Mouse (Mus musculus) cerebellum, postnatal 4 days (tissue): ENCODE results near the gene Spc24.
"Not testable (repeated sequence)": the region's sequence is repeated elsewhere in the genome, so short reads cannot be mapped to it uniquely, and the experiment has no call there.

Experiments
- DNase-seq, 2 experiments: peaks; one replicate each; pipeline ENCODE4 v3.0.0; 2022; ENCODE audit warnings: low spot score in 2 of 2, mixed read lengths in 1 of 2

The Spc24 gene

DNA sequence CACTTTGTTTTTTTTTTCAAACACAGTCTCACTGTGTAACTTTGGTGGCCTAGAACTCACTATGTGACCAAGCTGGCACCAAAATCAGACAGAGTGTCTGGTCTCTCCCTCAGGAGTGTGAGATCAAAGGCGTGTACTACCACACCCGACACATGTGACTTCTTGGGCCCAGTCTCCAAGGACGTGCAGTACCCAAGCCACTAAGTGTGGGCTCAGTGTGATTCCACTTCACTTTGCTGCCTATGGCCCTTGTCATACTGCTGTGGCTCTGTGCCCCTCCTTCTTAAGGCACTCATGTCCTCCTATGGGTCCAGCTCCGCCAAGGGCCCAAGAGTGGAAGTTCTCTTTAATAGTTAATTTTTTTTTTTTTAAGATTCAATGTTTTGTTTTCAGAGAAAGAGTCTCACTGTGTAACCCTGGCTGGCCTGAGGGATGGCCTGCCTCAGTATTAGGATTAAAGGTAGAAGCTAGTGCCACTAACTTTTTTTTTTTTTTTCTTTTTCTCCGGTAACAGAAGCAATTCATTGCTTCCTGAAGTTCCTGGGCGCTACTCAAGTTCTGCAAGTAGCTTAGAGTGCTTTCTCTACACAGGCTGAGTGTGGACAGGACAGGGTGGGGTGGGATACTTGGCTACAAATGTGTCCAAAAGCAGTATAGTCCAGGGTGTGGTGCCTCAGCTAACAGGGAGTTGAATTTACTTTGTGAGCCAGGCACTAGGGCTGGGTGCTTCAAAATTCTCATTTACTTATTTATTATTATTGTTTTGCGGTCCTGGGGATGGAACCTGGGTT is 24.6 kb upstream of the Spc24 start:
- DNase-seq, result no peak

- DNase-seq, result no peak
These were observed 21.8 kb upstream of the Spc24 start for GRCm38 (mm10) chr9:21781657-21782468.

DNA sequence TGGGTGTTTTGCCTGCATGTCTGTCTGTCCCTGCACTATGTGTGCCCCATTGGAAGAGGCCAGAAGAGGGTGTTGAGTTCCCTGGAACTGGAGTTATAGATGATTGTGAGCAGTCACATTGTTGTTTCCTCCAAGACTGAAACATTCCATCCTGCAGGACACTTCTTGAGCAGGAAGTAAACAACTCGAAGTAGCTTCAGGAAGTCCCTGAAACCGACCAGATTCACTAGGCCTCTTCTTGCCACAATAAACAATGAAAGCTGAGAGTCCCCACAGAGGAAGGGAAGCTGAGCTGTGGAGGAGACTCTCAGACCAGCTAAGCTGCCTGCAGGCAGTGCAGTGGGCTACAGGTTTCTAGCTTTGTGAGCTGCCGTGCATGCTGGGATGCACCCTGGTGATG is 17.6 kb upstream of the Spc24 start:
- DNase-seq, result no peak

DNA sequence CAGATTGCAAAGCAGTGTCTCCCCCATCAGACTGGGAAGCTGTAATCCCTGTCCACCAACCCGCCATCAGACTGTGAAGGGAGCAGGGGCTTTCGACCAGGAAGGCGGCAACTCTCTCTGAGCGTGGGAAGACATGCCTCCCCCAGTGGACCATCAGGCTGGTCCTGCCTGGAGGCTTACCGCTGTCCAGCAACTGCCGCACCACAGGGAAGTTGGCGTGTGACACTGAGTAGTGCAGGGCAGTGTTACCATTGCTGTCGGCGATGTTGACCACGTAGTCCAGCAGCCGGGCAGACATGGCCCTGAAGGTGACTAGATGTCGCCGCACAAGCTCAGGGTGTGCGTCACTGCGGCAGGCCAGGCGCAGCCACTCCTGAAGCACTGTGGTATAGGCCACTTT is 14.2 kb upstream of the Spc24 start:
- no peak for DNase-seq

DNA sequence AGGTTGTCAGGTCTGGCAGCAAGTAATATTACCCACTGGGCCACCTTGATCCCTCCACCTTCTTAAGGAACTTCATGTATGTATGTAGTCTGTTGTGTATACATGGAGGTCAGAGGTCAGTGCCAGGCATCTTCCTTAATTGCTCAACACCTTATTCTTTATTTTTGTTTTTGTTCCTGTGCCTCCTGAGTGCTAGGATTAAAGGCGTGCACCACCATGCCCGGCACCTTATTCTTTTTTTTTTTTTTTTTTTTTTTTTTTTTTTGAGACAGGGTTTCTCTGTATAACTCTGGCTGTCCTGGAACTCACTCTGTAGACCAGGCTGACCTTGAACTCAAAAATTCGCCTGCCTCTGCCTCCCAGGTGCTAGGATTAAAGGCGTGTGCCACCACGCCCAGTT is 13.3 kb upstream of the Spc24 start:
- not testable (repeated sequence) for DNase-seq

DNA sequence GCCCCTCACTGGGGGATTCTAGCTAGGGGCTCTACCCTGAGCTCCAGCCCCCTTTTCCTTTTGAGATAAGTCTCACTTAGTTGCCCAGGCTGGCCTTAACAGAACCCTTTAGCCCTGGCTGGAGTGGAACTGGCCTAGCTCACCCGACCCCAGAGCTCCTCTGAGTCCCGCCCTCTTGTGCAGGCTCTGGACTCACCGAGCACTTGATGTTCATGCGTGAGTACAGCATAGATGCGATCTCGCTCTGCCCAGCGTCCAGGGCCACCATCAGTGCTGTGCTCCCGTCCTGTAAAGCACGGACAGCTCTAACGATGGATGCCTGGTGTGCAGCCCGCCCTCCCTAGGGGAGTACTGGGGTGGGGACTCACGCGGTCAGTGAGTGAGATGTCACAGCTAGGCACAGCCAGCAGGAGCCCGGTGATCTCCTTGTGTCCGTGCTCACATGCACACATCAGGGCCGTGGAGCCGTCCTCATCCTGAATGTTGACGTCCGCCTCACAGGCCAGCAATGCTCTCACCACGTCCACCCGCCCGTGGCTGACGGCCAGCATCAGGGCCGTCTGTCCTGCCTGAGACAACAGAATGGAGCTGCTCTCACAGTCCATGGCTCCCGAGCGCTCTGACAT is 9.6 kb upstream of the Spc24 start:
- no peak for DNase-seq

- DNase-seq, result no peak
These were observed 8.7 kb upstream of the Spc24 start for GRCm38 (mm10) chr9:21768511-21769411.

GRCm38 (mm10) chr9:21767896-21768295 is 7.8 kb upstream of the Spc24 start:
- DNase-seq, result no peak

- DNase-seq, result no peak
These were observed 4.2 kb upstream of the Spc24 start for GRCm38 (mm10) chr9:21764084-21764999.

DNA sequence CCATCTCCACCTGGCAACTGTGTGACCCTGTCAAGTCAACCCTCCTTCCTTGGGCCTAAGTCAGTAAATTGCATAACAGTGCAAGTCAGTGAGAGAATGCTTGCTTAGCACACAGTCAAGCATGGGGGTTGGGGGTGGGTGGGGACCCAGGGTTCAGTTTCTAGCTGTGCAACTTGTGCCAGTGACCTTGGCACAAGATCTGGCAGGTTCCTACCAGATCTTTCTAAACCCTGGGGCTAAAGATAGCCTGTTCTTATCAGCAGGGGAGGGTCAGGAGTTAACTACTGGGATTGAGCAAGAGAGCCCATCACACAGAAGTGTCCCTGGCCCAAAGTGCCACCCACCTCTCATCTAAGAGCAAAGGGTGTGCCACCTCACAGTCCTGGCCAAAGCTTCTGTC is 2.0 kb upstream of the Spc24 start:
- DNase-seq, result no peak

DNA sequence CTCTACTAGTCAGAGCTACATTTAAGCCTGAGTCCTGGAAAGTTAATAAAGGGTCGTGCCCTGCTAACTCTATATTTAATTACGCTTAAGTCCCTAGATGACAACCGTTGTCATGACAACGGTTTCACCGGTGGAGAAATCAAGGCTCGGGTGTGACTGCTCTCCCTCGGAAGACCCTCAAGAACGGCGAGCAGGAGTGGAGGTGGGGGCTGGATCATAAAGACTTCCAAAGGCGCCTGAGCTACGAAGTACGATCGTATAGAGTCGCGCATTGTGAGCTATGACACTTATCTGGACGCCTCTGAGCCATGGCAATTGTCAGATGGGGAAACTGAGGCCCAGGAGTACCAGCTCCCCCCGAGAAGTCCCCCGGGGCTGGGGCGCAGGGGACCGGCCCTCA is 385 bp downstream of the Spc24 start:
- no peak for DNase-seq

DNA sequence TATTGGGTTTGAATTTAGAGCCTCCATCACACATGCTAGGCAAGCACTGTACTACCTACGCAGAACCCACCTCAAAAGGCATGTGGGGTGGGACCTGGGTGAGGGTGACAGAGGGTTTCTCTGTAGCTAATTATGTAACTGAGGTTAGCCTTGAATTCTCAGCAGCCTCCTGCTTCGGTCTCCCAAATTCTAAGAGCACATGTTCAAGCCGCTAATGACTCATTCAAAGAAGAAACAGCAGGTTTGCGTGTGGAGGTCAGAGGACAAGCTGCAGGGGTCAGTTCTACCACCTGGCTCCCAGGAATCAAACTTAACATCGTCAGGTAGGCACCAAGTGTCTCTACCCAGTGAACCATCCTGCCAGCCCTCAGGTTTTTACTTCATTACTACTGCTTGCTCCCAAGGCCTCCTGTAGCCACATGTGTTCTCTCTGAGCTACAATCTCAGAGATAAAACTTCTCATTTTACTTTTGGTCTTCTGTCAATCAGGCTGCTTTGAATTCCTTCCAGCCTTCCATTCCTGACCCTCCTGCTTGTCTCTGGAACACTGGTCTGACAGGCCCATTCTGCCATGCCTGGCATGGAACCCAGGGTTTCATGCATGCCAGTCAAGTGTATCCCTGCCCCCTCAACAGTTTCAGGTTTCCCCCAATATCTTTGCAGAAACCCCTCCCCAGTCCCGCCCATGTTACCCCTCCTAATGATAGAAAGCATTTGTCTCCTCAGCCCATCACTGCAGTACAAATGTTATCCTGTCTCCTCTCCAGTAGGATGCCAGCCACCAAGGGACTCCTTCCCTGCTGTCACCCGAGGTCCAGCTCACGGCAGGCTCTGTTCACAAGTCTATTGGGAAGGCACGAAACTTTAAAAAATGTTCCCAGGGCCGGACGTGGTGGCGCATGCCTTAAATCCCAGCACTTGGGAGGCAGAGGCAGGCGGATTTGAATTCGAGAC is 1.2 kb downstream of the Spc24 start:
- no peak for DNase-seq

GRCm38 (mm10) chr9:21754516-21755321 is 5.4 kb downstream of the Spc24 start:
- no peak for DNase-seq

GRCm38 (mm10) chr9:21754003-21754402 is 6.1 kb downstream of the Spc24 start:
- DNase-seq, result no peak

- DNase-seq, result no peak
These were observed 7.8 kb downstream of the Spc24 start for GRCm38 (mm10) chr9:21752252-21752792.

GRCm38 (mm10) chr9:21751347-21751746 is 8.8 kb downstream of the Spc24 start:
- no peak for DNase-seq

DNA sequence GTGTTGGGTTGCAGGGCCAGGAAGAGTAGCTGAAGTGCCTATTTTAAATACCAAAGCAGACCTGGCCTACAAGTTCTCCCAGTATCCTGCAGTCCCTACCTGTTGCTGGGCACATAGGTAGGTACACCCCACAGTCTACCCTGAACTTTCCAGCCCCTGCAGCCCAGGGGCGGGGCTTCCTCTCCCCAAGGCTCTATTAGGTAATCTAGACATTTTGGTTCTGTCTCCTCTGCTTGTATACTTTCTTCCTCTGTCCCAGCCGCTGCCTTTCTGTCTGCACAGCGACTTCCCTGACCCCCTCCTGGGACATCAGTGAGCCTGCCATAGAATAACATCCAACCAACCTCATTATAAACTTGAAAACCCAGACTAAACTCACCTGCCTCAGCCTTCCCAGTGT is 9.7 kb downstream of the Spc24 start:
- DNase-seq, result no peak
